Mouse (Mus musculus) adipocyte (in vitro differentiated cells): ENCODE results near the gene Fam169a.
"Not testable (repeated sequence)": the region's sequence is repeated elsewhere in the genome, so short reads cannot be mapped to it uniquely, and the experiment has no call there.

Experiments
- DNase-seq: peaks from one replicate; pipeline ENCODE4 v3.0.0-alpha.2; 2016; ENCODE audit warnings: low spot score

The Fam169a gene

DNA sequence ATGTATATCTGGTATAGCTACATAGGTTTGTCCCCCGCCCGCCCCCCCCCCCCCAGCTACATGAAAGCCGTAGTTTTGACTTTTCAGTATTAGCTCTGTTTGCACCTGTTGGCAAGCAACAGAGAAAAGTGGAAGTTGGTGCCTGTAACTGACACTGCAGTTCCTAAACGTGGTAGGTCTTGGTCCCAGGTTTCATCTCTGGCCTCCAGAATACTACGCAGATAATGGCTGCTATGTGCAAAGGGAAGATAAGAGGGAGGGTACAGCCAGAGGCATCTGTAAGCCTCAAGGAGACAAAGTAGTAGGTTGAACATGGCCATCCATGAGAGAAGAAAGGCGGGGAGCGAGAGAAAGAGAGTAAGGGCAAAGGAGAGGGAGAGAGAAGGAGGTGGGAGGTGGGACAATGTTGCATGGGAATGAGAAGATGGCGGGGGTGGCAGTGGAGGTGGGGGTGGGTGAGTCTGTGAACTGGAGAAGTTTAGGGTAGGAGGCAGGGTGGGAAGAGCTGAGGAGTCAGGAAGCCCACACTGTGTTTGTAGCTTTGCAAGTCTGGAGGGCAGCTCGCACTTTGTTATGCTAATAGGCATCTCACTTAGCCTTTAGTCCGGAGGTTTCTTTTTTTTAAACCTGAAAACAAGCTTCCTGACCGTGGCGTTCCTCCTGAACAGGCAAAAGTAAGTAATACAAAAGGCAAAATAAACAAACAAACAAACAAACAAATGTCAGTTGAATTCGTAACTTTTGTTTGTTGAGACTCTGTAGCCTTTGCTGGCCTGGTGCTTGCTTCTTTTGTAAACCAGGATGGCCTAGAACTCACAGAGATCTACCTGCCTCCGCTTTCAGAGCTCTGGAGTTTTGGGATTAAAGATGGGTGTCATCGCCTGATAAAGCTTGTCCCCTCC, at the start of gene Fam169a:
TSS of gene Fam169a (plus strand) at position 638 of the 902 bp plus-strand sequence.
- DNase-seq: no peak

DNA sequence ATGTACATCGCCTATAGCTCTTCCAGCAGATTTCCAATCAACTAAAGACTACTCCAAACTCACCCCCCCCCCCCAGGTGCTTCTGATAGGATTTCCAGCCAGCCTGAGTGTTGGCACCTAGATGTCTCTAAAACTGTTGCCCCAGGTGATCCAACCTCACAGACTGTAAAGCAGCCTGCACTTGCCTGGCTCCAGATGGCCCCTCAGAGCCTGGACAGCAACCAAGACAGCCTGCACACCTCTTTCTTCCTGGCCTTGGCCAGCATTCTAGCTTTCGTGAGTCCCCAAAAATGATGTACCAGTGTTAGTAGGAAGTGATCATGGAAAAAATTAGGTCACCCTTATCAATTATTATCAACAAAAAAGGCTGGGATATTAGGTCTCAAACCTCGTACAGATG, 49.4 kb upstream of the Fam169a start:
- no peak for DNase-seq

DNA sequence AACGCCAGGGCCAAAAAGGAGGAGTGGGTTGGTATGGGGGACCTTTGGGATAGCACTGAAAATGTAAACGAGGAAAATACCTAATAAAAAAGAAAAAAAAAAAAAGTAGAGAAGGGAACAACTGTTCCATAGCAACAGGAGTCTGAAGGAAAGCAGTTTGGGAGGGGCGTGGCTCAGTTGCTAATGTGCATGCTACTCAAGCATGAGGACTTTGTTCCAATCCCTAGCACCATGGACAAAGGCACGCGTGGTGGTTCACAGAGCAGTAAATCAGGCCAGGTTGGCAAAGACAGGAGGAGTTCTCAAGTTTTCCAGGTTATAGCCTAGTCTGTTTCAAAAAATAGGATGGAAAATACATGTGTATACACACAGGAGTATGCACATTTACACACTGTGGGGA, 47.0 kb upstream of the Fam169a start:
- DNase-seq: no peak

DNA sequence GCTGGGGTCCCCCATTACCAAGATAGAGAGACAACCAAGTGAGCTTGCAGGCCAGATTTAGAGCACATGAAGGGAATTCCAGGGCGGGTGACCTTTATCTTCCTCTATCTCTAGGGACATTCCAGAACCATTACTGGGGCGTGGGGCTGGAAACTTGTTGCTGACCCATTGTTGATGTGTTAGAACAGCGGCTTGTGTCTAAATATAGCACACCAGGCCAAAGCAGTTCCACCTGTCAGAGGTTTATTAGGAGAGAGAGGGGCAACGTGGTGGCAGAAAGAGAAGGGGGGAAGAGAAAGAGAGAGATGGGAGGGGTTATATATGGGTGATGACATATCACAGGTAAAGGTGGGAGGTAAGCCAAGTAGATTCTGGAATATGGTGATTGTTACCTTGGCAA, 45.2 kb upstream of the Fam169a start:
- no peak for DNase-seq

DNA sequence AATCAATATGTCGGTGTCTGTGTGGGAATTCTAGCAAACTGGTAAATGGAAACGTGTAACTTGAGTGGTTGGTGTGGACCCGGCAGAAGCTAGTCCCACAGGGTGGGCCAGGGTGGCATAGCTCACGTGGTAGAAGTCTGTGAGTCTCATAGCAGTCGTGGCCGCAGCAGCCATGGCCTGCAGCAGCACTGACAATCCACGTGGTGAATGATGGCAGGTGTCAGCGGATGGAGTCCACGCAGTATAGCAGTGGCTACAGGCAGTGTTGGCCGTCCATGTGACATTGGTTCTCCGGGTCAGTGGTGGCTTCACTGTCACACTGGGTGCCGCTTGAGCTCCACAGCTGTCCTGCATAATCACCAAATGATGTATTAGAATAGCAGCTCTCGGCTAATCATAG, 37.0 kb upstream of the Fam169a start:
- DNase-seq: no peak

DNA sequence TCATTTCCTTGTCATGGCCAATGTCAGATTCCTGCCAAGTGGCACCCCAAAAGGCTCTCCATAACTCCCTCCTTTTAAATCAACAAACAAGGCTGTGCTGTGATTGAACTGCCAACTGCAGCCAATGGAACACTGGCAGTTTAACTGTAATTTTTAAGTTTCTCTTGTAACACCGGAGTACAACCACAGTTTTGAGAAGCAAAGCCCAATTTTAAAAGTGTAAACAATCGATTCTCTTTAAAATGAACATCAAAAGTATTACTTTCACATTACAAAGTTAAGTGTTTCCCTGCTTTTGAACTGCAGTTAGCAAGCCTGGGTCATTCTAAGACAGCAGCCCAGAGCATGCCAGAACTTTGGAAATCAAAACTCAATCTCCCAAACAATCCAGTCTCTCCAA, 32.8 kb upstream of the Fam169a start, which contains the start of gene 1700029F12Rik:
TSS of gene 1700029F12Rik (minus strand) at position 101 of the 400 bp plus-strand sequence.
- DNase-seq: no peak

DNA sequence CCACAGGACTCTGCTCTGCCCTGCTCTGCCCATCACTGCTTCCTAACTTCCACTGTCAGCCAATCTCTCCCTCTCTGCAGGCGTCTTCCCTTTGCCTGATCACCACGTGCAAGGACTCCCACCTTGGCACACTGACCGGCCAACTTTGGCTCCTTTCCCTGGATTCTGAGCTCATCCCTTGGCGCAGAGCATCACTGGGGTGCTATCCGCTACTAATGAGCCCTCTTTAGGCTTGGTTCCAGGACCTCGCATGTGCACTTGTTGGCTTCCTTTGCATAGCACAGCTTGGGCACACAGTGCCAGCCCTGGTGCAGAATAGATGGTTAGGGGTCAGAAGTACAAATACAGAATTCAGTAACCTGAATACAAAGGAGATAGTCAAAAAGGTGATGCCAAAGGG, 15.9 kb upstream of the Fam169a start:
- peak; percentile 10 for DNase-seq

DNA sequence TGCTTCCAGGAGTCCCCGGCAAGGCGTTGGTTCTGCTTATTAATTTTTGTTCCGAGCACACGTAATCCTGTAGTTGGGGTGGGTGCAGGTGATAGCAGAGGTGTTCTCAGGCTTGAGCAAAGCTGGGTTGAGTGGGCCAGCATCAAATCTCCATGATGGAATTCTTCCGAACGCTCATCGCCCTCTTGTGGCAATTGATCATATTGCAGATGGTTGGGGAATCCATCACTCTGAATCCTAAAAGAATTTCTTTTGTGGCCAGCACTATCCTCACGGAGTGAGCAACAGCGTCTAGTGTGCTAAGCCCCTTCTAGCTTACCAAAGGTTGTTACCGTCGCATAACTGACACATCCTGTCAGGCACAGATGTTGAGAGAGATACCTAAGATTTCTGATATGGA, 14.4 kb upstream of the Fam169a start:
- peak; percentile 65 for DNase-seq

DNA sequence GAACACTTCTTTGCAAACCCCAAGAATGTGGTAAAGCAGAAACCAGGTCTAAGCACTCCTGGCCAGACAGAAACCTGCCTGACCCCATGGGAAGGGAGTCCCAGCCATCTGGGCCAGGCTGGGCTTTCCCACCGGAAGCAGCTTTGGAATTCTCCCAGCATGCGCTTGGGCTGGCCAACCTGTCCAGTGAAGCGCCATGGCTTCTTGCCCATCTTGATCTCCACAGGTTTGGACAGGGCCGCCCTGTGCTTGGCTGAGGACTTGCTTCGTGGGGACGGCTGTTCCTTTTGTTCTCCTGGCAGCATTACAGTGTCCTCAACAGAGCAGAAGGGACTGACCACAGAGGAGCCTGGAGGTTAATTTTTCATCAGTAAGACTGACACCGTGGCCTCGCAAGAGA, 13.2 kb upstream of the Fam169a start:
- DNase-seq: no peak

DNA sequence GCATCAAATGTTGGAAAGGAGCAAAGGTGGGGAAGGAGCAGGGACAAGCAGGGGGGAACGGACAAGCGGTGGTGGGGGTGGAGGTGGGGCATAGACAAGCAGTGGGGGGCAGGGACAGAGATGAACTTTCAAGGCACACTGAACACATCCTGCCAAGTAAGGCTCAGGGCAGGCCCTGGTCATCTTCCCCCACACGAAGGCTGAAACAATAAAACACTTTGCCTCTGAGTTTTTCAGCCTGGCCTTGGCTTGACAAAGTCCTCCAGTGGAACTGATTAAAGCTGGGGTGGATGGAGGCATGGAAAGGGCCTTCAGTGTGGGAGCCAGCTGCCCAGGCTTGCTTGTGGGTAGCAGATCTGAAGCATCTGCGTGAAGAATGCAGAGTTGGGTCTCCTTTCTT, 9.3 kb upstream of the Fam169a start:
- DNase-seq: no peak

DNA sequence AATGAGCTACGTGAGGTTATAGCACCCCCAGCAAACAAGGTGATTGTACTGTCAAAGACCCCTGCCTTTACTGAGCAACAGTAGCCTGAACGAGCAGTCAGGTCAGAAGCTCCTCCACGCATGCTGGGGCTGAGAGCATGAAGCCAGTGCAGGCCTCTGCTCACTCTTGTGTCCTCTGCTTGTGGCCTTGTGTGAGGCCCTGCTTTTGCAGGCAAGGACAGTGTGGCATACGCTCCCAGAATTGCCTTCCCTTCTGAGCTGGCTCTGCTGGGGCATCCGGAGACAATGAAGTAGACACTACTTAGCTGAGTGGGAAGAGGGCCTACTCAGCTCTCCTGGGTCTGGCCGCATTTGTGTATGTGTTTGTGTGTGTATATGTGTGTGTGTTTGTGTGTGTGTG, 7.3 kb upstream of the Fam169a start:
- no peak for DNase-seq

DNA sequence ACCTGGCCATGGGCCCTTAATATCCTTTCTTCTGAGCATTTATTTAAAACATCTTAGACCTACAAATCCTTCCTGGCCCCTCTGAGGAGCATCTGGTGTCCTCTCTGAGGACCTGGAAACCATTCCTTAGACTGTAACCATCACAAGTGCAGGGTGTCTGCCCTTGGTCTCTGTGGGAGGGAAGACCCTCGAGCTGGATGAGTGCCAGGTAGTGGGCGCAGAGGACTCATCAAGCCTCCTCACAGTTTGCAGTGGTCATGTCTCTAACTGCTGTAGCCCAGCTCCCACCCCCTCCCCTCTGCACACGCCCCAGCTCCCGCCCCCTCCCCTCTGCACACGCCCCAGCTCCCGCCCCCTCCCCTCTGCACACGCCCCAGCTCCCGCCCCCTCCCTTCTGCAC, 6.8 kb upstream of the Fam169a start:
- no peak for DNase-seq

DNA sequence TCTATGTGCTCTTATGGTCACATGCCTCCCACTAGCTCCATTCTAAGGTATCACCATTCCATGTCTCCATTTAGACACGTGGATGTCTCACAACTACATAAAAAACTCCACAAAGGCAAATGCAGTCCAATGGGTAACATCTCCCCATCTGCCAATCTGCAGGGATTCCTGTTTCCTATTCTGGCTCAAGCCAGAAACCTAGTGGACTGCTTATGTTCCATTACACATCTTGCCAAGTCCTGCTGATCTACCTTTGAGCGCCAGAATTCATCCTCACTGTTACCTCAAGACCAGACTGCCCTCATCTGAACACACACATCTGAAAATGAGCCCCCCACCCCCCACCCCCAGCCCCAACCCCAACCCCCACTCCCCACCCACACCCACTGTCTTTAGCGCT, 4.9 kb upstream of the Fam169a start:
- no peak for DNase-seq

DNA sequence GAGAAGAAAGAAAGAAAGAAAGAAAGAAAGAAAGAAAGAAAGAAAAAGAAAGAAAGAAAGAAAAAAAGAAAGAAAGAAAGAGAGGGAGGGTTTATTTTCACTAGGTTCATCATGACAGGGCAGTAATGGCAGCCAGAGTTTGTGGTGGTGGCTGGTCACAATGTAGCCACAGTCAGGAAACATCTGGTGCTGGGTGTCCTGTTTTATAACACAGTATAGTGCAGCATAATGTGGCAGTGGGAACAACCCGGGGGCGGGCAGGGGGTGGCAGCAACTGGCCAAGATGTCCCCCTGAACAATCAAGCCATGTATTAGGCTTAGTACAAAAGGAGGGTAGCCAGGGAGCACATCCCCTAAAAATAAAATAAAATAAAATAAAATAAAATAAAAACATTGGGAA, 3.7 kb upstream of the Fam169a start:
- DNase-seq: no peak

DNA sequence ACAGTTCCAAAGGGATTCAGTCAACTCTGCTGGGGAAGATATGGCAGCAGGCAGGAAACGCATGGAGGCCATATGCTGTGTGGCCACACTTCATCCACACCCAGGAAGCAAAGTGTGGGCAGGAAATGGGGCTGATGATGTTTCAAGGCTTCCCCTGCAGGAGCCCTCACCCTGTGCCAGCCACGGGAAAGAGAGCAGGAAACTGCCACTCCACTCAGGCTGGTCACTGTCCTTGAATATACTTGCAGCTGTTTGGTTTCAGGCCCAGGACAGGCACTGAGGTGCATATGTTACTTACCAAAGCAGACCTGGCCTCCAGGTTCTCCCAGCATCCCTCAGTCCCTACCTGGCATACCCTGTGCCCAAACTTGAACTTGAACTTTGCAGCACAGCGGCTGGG, 2.7 kb upstream of the Fam169a start:
- no peak for DNase-seq

DNA sequence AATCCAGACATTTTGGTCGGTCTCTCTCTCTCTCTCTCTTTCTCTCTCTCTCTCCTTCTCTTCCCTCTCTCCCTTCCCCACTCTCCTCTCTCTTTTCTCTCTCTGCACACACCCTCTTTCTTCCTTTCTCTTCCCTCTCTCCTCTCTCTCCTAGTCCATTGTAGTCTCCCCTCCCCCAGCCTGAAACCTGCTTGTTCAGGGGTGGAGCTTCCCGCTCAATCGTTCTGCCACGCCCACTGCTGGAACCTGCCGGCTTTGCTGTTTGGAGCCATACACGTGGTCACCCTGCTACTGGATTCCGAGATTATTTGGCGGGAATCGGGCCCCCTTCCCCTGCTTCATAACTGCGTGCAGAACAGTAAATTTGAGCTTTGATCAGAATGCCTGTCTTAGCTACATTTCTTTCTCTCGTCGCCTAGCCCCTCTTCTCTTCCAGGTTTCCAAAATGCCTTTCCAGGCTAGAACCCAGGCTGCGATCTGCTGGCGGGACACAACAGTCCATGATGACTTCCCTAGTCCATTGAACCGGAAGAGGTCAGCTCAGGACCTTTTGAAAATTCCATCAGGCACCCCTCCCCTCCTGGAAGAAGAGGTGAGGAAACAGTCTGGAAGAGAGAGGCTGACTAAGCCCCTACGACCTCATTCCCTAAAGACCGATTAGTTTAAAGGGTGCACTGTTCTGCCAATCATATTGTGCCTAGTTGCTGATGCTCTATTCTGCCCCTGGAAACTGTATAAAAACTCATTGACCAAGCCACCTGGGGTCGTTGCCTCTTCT, 2.1 kb upstream of the Fam169a start:
- not testable (repeated sequence) for DNase-seq

DNA sequence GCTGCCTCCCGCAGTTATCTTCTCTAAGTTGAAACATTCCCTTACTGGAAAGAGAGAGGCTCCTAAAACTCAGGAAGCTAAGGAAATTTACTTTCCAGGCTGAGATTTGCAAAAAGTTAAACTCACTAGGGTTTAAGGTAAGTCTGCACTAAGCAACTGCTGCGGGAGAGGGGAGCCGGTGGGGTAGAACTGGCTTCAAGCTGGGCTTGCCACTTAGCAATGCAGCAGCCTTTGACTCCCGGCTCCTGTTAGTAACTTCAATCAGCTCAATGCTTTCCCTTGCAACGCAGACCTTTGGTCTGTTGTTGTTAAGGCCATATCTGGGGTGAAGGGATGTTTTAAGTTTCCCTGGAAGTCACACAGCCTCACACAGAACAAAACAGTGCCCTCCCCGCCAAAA, 605 bp downstream of the Fam169a start:
- no peak for DNase-seq

DNA sequence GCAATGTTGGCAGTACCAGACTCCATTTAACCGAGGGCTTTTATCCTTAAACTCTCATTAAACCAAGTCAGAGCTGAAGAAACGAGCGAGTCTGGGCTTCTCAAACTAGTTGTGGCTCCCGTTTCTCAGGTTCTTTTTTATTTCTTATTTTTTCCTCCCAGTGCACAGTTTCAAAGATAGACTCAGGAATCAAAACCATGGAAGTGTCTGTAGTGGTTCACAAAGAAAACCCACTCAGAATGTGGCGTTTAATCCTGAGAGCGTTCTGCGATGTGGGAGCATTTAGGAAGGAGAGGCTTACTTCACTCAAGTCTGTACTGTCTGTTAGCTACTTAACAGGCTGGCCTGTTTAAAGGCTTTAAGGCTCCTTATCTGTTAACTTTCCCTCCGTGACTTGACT, 1.1 kb downstream of the Fam169a start:
- no peak for DNase-seq

DNA sequence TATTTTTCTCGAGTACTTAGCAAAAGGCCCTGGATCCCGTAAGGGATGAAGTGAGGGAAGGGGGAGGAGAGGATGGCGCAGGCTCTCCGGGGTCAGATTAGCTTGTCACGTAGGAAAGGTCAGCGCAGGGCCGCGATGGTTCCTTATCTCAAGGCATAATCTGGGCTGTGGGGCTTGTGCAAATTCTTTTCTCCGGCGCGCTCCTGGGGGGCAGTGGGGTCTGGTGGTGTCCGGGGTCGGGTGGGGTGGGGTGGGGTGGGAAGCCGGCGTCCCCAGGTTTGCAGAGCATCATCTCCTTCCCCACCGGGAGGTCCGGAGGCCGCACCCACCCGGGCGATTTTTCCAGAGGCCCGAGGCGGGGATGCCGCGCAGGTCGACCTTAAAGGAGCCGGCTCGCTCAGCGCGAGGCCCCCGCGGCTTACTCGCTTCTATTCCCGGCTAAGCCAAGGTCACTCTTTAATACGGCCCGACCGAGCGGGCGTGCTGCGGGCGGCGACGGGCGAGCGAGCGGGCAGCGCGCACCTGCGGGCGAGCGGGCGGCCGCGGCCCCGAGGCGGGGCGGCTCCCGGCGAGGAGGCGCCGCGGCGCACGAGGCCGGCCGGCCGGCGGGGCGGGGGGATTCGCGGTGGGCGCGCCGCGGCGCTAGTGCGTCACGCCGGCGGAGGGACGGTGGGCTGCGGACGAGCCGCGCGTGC, 4.0 kb downstream of the Fam169a start:
- no peak for DNase-seq

DNA sequence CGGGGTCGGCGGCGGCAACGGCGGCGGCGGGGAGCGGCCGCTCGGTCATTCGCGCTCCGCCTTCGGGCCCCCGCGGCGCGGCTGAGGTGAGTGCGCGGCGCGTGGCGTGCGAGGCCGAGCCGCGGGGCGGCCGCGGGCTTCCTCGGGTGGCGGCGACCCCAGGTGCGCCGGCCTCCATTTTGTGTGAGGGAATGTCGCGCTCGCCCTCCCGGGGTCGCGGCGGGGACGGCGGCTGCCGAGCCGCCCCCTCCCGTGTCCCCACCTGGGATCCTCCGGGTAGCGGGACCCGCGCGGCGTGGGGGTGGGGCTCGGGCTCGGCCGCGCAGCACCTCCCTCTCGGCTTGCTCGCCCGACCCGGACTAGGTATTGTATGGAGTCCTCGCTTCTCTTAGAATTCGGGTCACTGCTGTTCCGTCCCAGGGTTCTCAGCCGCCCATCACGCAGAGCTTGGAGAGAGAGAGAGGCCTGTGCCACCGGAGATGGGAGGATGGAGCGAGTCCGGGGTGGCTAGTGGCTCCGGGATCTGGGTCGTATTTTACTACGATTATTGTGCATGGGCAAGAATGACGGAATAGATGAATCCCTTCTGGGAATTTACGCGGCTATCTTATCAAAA, 4.6 kb downstream of the Fam169a start:
- DNase-seq: no peak

DNA sequence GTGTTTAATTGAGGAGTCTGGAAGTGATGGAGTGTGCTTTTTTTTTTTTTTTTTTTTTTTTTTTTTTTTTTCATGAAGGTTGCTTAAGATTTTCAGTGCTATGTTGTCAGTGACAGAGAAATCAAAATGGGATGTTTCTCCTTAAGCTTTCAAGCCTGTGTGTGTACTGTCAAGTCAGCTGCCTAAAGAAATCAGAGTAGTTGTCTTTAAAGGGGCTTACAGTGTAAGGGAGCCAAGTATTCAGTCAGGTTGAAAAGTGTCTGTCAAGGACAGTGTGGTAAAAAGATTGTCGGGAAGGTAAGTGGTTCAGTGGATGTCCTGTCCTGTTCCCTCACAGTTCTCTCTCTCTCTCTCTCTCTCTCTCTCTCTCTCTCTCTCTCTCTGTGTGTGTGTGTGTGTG, 6.4 kb downstream of the Fam169a start:
- no peak for DNase-seq

DNA sequence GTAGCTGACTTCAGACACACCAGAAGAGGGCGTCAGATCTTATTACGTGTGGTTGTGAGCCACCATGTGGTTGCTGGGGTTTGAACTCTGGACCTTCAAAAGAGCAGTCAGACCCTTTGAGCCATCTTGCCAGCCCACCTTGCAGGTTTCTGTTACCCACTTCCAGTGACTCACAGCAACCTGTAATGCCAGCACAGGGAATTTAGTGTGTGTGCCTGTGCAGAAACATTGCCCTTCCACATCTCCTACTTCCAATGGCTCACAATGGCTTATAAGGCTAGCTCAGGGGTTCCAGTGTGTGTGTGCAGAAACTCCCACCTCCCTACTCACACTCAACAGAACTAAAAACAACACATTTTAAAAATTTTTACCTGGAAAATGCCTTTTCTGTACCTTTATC, 10.5 kb downstream of the Fam169a start:
- no peak for DNase-seq
